Mouse (Mus musculus): ENCODE data around the gene Stub1. TPM values are rescaled to one million over a fixed set of nuclear protein-coding genes. Genes with fewer than 3 reads are reported as not detected.
"Not testable (repeated sequence)": the region's sequence is repeated elsewhere in the genome, so short reads cannot be mapped to it uniquely, and the experiment has no call there.

The Stub1 gene
- polyA plus RNA-seq, 1 experiment from 2014 or later, result 403 TPM

DNA sequence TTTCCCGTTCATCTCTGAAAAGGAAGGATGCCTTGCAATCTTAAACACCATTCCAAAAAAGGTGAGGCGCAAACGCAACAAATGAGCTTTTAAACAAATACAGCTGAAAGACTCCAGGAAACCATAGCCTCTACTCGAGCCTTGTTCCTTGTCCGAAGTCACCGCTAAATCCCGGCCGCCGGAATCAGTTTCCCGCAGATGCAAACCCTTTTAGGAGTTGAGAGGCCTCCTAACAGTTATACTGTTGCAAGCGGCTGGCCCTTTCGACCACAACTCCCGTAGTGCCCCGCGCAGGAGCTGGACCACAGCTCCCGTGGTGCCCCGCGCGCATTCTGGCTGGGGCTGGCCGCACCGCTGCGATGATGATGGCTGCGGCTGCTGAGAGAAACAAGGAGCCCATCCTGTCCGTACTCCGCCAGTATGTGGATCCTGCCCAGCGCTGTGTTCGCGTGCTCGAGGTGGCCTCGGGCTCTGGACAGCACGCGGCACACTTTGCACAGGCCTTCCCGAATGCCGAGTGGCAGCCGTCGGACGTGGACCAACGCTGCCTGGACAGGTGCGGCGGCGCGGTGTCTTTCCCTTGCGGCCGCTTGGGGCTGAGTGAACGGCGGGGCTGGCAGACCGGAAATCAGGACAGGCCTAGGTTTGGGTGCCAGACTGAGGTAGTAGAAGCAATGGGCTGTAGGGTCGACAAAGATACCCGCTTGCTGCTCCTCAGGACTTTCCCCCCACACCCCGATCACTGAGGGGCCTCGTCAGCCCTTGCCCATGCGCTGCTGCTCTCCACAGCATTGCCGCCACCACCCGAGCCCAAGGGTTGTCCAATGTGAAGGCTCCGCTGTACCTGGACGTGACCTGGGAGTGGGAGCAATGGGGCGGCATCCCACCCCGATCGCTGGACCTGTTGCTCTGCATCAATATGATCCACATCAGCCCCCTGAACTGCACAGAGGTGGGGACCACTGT is 42.2 kb upstream of the Stub1 start:
- H3K27ac ChIP-seq (replicated peaks), result peak overlapping the region; percentile 93
- H3K36me3 ChIP-seq, result peaks cover 32% of the 10 kb centered on the region
- H3K9me3 ChIP-seq (replicated peaks), result no peaks in the 10 kb centered on the region
- 1% methylated on average over 59 of the region's 59 CpGs for WGBS
- peak overlapping the region; percentile 81 for H3K4me3 ChIP-seq
- DNase-seq (ENCODE audit: low spot score), result peak; percentile 91
- H3K4me1 ChIP-seq, result peaks cover 68% of the 10 kb centered on the region
- H3K27me3 ChIP-seq (ENCODE audit: low read depth, poor library complexity, severe bottlenecking), result no peaks in the 10 kb centered on the region

DNA sequence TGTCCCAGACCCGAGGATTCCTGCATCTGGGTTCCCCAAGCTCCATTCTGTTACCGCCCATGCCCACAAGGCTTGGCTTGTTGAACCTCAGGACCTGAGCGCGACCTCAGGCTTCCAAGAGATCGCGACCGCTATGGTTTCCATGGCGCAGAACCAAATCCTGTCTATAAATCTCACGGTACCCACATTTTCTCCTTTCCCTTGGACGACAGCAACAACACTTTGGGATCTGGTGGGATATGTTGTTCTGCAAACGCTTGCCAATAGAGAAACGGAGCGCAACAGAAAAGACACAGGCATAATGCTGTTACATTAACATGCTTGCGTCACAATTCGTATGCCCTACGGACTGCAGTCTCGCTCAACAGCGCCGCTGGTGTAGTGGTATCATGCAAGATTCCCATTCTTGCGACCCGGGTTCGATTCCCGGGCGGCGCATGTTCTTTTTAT is 41.5 kb upstream of the Stub1 start, which contains the start of gene Mettl26:
Gene Mettl26, plus strand, starts transcription at position 354 of the 450 bp plus-strand sequence.
- under 1% methylated on average over 25 of the region's 25 CpGs for WGBS
- no peaks in the 10 kb centered on the region for H3K27me3 ChIP-seq (ENCODE audit: low read depth, poor library complexity, severe bottlenecking)
- peaks cover 61% of the 10 kb centered on the region for H3K4me1 ChIP-seq
- H3K27ac ChIP-seq (replicated peaks), result peak within 1 kb of the TSS; percentile 93
- H3K4me3 ChIP-seq, result peak within 1 kb of the TSS; percentile 81
- H3K9me3 ChIP-seq (replicated peaks), result no peaks in the 10 kb centered on the region
- DNase-seq (ENCODE audit: low spot score), result peak; percentile 91
- H3K36me3 ChIP-seq, result peaks cover 32% of the 10 kb centered on the region

DNA sequence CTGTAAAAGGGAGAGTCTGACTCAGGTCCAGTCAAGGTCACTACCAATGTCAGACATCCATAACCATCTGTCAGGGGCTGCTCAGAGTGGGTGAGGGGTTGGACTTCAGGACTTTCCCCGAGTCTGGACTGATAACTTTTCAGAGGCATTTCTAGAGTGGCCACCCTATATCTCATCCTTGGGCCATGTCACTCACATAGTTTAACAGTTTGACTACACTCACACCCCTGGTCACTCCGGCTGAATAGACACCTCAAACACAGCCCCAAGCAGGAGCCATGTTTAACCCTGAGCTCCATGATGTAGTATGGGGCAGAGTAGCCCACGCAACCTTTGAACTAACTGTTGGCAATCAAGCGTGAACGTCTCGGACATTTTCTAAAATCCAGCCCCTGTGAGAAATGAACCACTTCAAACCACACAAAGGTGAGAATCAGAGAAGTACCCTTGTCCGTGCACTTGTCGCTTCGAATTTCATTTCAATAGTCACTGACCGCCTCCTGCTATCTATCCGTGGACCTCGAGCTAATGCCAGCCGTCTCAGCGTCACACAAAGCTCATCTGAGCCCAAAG is 41.0 kb upstream of the Stub1 start:
- Histone ChIP-seq H3K4me3 (peak overlapping the region; percentile 81), H3K27ac (replicated peaks) (peak overlapping the region; percentile 93), H3K4me1 (peaks cover 60% of the 10 kb centered on the region), H3K36me3 (peaks cover 27% of the 10 kb centered on the region), H3K27me3 (ENCODE audit: low read depth, poor library complexity, severe bottlenecking) (no peaks in the 10 kb centered on the region), H3K9me3 (replicated peaks) (no peaks in the 10 kb centered on the region)
- no peak for DNase-seq (ENCODE audit: low spot score)
- WGBS, result 7% methylated on average over 14 of the region's 14 CpGs

DNA sequence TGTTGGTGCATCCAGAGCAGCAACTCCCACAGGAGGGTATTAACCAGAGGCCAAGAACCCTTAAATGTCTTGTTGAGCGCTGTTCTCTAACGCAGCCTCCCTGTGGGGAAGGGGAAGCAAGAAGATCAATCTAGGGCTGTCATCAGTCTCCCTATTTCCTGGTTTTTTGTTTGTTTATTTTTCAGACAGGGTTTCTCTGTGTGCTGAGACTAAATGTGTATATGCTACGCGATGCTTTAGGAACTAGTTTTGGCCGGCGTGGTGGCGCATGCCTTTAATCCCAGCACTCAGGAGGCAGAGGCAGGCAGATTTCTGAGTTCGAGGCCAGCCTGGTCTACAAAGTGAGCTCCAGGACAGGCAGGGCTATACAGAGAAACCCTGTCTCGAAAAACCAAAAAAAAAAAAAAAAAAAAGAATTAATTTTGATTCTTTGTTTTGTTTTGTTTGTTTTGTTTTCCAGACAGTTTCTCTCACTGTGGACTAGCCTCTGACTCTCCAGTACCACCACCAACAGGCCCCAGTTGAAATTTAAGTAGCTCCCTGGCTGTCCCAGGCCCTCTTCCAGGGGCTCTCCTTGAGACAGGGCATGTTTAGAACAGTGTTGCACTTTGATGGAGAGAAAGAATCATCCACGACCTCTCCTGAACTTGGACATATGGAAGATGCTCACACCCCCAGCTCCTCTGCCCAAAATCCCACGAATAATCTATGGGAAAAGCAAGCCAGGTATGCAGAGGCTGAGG is 40.4 kb upstream of the Stub1 start:
- Histone ChIP-seq H3K4me1 (peaks cover 60% of the 10 kb centered on the region), H3K27me3 (ENCODE audit: low read depth, poor library complexity, severe bottlenecking) (no peaks in the 10 kb centered on the region), H3K9me3 (replicated peaks) (no peaks in the 10 kb centered on the region), H3K36me3 (peaks cover 21% of the 10 kb centered on the region), H3K27ac (replicated peaks) (peak overlapping the region; percentile 93; the same call in 1 of the 2 replicates), H3K4me3 (peak overlapping the region; percentile 81)
- WGBS, result 85% methylated on average over 11 of the region's 11 CpGs
- no peak for DNase-seq (ENCODE audit: low spot score)

DNA sequence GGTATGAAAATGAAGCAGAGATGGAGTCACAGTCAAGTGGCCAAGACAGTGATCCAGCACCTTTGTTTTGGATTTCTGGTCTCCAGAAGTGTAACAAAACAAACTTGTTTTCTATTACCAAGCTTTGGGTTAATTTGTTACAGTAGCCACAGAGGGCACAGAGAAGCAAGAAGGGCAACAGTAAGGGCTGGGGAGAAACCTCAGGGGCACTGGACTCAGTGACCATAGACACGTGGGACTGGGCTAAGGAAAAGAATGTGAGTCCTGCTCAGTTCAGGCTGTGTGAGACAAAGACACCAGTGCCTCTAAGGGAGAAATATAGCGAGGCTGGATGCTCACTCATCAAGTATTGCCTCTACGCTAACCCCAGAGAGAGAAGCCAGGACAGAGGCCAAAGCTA is 39.5 kb upstream of the Stub1 start:
- Histone ChIP-seq H3K4me1 (peaks cover 60% of the 10 kb centered on the region), H3K27me3 (ENCODE audit: low read depth, poor library complexity, severe bottlenecking) (no peaks in the 10 kb centered on the region), H3K9me3 (replicated peaks) (no peaks in the 10 kb centered on the region), H3K4me3 (no peak overlapping the region), H3K36me3 (peaks cover 12% of the 10 kb centered on the region), H3K27ac (replicated peaks) (no peak overlapping the region)
- WGBS, result 85% methylated on average over 3 of the region's 3 CpGs
- DNase-seq (ENCODE audit: low spot score), result no peak

DNA sequence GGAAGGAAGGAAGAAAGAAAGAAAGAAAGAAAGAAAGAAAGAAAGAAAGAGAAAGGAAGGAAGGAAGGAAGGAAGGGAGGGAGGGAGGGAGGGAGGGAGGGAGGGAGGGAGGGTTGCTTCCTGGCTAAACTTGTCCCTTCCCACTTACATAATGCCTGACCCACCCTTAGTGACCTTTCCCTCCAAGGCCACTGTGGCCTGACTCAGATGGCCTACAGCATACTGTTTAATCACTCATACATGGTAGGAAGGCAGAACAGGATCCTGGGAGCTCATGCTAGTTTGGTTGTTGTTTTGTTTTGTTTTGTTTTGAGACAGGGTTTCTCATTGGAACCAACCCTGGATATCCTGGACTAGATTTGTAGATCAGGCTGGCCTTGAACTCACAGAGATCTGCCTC is 38.4 kb upstream of the Stub1 start:
- not testable (repeated sequence) for H3K27me3 ChIP-seq (ENCODE audit: low read depth, poor library complexity, severe bottlenecking); H3K36me3 ChIP-seq; H3K4me3 ChIP-seq; DNase-seq (ENCODE audit: low spot score); H3K9me3 ChIP-seq (replicated peaks); H3K27ac ChIP-seq (replicated peaks)
- H3K4me1 ChIP-seq, result peaks cover 59% of the 10 kb centered on the region

DNA sequence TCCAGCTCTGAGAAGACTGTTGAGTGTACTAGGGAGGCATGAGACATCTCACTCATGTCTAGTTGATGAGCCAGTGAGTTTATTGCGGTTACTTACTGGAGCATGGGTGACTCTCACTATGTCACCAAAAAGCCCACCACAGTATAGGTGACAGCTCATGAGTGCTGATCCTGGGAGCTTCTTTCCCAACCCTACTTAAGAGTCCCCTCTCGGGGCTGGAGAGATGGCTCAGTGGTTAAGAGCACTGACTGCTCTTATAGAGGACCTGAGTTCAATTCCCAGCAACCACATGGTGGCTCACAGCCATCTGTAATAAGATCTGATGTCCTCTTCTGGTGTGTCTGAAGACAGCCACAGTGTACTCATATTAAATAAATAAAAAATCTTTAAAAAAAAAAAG is 36.8 kb upstream of the Stub1 start:
- no peak overlapping the region for H3K27ac ChIP-seq (replicated peaks)
- 95% methylated on average over 2 of the region's 2 CpGs for WGBS
- no peaks in the 10 kb centered on the region for H3K36me3 ChIP-seq
- no peak overlapping the region for H3K4me3 ChIP-seq
- DNase-seq (ENCODE audit: low spot score), result no peak
- peaks cover 52% of the 10 kb centered on the region for H3K4me1 ChIP-seq
- H3K9me3 ChIP-seq (replicated peaks), result no peaks in the 10 kb centered on the region
- H3K27me3 ChIP-seq (ENCODE audit: low read depth, poor library complexity, severe bottlenecking), result no peaks in the 10 kb centered on the region

DNA sequence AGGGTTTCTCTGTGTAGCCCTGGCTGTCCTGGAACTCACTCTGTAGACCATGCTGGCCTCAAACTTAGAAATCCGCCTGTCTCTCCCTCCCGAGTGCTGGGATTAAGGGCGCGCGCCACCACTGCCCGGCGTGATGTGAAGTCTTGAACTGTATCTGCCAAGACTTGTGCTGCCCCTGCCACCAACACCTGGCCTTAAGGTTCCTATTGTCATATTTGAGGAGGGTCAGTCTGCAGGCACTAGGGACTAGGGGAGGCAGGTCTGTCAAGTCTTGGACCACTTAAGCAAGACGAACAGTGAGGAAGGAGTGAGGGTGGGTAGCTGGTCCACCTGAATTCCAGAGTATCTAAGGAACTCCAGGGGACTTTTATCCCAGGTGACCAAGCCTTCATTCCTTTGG is 36.3 kb upstream of the Stub1 start:
- Histone ChIP-seq H3K27ac (replicated peaks) (no peak overlapping the region), H3K4me3 (no peak overlapping the region), H3K36me3 (no peaks in the 10 kb centered on the region), H3K9me3 (replicated peaks) (no peaks in the 10 kb centered on the region), H3K4me1 (peaks cover 50% of the 10 kb centered on the region), H3K27me3 (ENCODE audit: low read depth, poor library complexity, severe bottlenecking) (no peaks in the 10 kb centered on the region)
- 85% methylated on average over 8 of the region's 8 CpGs for WGBS
- DNase-seq (ENCODE audit: low spot score), result no peak

DNA sequence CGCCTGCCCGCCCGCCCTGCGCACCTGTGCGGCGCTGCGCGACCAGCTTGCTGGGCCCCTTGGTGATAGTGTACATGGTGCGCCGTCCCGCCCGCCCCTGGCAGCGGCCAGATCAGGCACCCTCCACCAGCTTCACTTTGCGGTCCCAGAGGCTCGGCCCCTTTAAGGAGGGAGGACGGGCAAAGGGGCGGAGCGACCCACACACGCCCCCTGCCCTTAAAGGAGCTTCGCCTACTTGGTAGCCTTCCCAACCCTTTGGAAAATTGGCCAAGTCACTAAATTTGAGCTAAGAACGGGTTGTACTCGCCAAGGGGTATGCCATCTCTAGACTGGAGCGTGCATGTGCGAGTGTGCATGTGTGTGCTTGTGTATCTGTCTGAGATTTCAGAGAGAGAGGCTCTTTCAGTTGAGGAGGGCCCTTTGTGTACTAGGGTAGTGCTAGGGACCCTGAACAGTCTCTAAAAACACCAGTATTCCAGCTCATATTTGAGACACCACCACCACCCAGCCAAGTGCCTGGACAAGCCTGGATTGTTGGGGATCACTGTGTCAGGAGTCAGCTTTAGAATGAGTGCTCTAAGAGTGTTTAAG is 35.5 kb upstream of the Stub1 start, which contains the start of gene Mcrip2:
Gene Mcrip2, minus strand, starts transcription at position 164 of the 591 bp plus-strand sequence.
- peak; percentile 83 for DNase-seq (ENCODE audit: low spot score)
- H3K9me3 ChIP-seq (replicated peaks), result no peaks in the 10 kb centered on the region
- H3K4me1 ChIP-seq, result peaks cover 42% of the 10 kb centered on the region
- under 1% methylated on average over 24 of the region's 24 CpGs for WGBS
- no peaks in the 10 kb centered on the region for H3K36me3 ChIP-seq
- H3K27ac ChIP-seq (replicated peaks), result peak within 1 kb of the TSS; percentile 80
- H3K27me3 ChIP-seq (ENCODE audit: low read depth, poor library complexity, severe bottlenecking), result no peaks in the 10 kb centered on the region
- H3K4me3 ChIP-seq, result peak within 1 kb of the TSS; percentile 93

DNA sequence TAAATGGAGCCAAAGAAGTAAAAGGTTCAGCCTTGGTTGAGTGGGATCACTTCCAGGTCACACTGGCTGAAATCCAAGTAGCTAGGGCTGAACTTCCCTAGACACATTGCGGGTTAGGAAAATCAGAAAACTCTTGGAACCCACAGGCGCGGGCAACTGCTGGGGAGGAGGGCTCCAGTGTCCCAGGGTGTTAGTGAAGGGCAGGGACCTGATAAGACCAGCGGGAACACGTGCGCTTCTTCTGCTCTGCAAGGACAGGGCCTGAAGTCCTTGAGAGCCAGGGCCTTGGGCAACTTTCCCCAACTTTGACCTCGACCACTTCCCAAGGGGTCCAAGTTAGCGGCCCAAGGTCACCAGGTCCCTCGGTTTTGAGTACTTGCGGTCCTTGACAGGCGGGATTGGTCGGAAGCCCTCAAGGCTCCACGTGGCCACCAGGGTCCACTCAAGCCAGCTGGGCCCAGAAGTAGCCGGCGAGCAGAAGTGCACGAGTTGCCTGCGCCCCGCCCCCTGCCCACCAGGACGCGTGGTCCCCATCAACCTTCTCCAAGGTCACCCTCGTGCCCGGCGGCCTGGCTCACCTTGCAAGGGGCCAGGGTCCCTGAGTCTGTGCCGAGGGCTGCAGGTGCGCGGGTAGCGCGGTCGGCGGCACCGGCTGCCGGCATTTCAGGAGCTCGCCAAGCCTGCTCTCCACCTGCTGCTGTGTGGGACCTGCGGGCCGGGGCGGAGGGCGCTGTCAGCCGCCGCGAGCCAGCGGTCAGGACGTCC is 34.8 kb upstream of the Stub1 start:
- DNase-seq (ENCODE audit: low spot score), result no peak
- Histone ChIP-seq H3K4me1 (peaks cover 41% of the 10 kb centered on the region), H3K36me3 (no peaks in the 10 kb centered on the region), H3K9me3 (replicated peaks) (no peaks in the 10 kb centered on the region), H3K4me3 (peak overlapping the region; percentile 93), H3K27me3 (ENCODE audit: low read depth, poor library complexity, severe bottlenecking) (no peaks in the 10 kb centered on the region), H3K27ac (replicated peaks) (peak overlapping the region; percentile 80)
- WGBS, result 1% methylated on average over 42 of the region's 42 CpGs

DNA sequence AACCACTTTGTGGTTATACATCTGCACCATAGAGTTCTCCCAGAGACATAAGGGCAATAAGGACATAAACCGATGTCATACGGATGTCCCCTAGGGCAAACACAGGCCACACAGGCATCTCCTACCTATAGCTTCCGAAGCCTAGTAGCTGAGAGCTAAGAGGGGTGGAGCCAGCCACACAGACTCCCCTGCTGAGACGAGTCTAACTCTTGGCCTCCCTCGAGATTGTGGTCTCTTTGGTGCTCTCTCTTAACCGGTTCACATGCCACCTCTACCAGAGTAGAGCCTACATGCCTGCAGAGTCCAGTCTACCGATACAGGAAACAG is 34.3 kb upstream of the Stub1 start:
- no peak for DNase-seq (ENCODE audit: low spot score)
- Histone ChIP-seq H3K27ac (replicated peaks) (peak overlapping the region; percentile 80; the same call in 1 of the 2 replicates), H3K36me3 (no peaks in the 10 kb centered on the region), H3K4me3 (peak overlapping the region; percentile 93), H3K4me1 (peaks cover 39% of the 10 kb centered on the region), H3K27me3 (ENCODE audit: low read depth, poor library complexity, severe bottlenecking) (no peaks in the 10 kb centered on the region), H3K9me3 (replicated peaks) (no peaks in the 10 kb centered on the region)
- WGBS, result 17% methylated on average over 7 of the region's 7 CpGs

DNA sequence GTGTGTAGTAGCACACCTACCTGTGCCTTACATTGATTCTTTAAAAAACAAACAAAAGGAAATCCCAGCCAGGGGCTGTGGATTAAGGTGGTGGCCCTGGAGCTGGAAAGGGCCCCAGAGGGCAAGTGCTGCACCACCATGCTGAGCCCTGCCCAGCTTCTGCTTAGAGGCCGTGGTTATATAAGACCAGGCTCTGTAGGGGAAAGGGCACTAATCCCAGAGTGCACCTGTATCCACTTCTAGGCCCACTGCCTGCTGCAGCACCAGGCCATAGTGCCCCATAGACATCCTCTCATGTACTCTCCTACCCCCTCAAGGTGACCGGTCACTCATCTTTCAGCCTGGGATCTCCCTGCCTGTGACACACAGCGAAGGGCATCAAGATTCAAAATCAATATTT is 33.0 kb upstream of the Stub1 start:
- Histone ChIP-seq H3K27me3 (ENCODE audit: low read depth, poor library complexity, severe bottlenecking) (no peaks in the 10 kb centered on the region), H3K4me3 (peak overlapping the region; percentile 11; the same call in 1 of the 2 replicates), H3K4me1 (peaks cover 52% of the 10 kb centered on the region), H3K9me3 (replicated peaks) (no peaks in the 10 kb centered on the region), H3K36me3 (no peaks in the 10 kb centered on the region), H3K27ac (replicated peaks) (no peak overlapping the region)
- WGBS, result 86% methylated on average over 3 of the region's 3 CpGs
- no peak for DNase-seq (ENCODE audit: low spot score)

Measured in midbrain, embryonic 10.5 days (tissue).